Mouse (Mus musculus) neural tube, embryonic 15.5 days (tissue): Measurements from ENCODE around the gene Vwa3b. TPM values are rescaled to one million over a fixed set of nuclear protein-coding genes. Genes with fewer than 3 reads are reported as not detected.
A peak's percentile ranks its signal among the peaks of the same experiment; 100 is the strongest.

Source experiments
- ATAC-seq: fragments of 200-750 bp; cut with Nextera tagmentation; 2 replicates; pipeline ENCODE4 v1.8.0; 2017; ENCODE audit warnings: mild to moderate bottlenecking, moderate TSS enrichment, moderate library complexity; ENCODE audit not compliant: low FRiP score
- H3K27ac ChIP-seq: fragments of 300-500 bp; sonication (generic); replicated peaks from 2 replicates; pipeline ENCODE4 v1.5.1; 2015; ENCODE audit warnings: mild to moderate bottlenecking, inconsistent platforms
- H3K27me3 ChIP-seq: fragments of 300-500 bp; sonication (generic); replicated peaks from 2 replicates; pipeline ENCODE4 v1.6.1; 2015; ENCODE audit warnings: inconsistent platforms
- H3K36me3 ChIP-seq: fragments of 300-500 bp; sonication (generic); 2 replicates; pipeline ENCODE4 v1.6.1; 2015; ENCODE audit warnings: inconsistent platforms
- H3K4me1 ChIP-seq: fragments of 300-500 bp; sonication (generic); 2 replicates; pipeline ENCODE4 v1.6.1; 2015; ENCODE audit warnings: inconsistent platforms
- H3K4me2 ChIP-seq: fragments of 300-500 bp; sonication (generic); 2 replicates; pipeline ENCODE4 v1.6.1; 2015; ENCODE audit warnings: inconsistent platforms, mild to moderate bottlenecking, moderate library complexity
- H3K4me3 ChIP-seq: fragments of 300-500 bp; sonication (generic); replicated peaks from 2 replicates; pipeline ENCODE4 v1.5.1; 2015; ENCODE audit warnings: mild to moderate bottlenecking, inconsistent platforms
- H3K9ac ChIP-seq: fragments of 300-500 bp; sonication (generic); replicated peaks from 2 replicates; pipeline ENCODE4 v1.6.1; 2015; ENCODE audit warnings: mild to moderate bottlenecking, inconsistent platforms
- H3K9me3 ChIP-seq: fragments of 300-500 bp; sonication (generic); replicated peaks from 2 replicates; pipeline ENCODE4 v1.6.1; 2016; ENCODE audit warnings: inconsistent platforms
- WGBS: fragments of 180-500 bp; shearing (Covaris S2); methylation state at CpG from one replicate; pipeline ENCODE4 v1.1.7; 2015; ENCODE audit warnings: mixed read lengths; 5-methylcytosine and 5-hydroxymethylcytosine counted together
- polyA plus RNA-seq: library from polyadenylated mRNA; unstranded; fragments of >200 nt; fragmentation: Nextera tagmentation; extraction: Ambion mirVana; gene quantifications from 2 replicates; pipeline ENCODE4 v1.2.1, GENCODE M21; 2015

Vwa3b gene
- polyA plus RNA-seq, 1 experiment from 2014 or later = 0.38 TPM

GRCm38 (mm10) chr1:37077955-37078549, 51.7 kb downstream of the Vwa3b start:
- no peak overlapping the region for H3K9ac ChIP-seq
- WGBS = 62% methylated on average over 14 of the region's 14 CpGs
- no peaks in the 10 kb centered on the region for H3K9me3 ChIP-seq
- H3K27me3 ChIP-seq = no peaks in the 10 kb centered on the region
- H3K4me1 ChIP-seq = peaks cover 11% of the 10 kb centered on the region; the same call in 1 of the 2 replicates
- H3K4me2 ChIP-seq = no peak overlapping the region
- H3K36me3 ChIP-seq = no peaks in the 10 kb centered on the region
- no peak overlapping the region for H3K4me3 ChIP-seq
- no peak overlapping the region for H3K27ac ChIP-seq
- ATAC-seq = no peak

DNA sequence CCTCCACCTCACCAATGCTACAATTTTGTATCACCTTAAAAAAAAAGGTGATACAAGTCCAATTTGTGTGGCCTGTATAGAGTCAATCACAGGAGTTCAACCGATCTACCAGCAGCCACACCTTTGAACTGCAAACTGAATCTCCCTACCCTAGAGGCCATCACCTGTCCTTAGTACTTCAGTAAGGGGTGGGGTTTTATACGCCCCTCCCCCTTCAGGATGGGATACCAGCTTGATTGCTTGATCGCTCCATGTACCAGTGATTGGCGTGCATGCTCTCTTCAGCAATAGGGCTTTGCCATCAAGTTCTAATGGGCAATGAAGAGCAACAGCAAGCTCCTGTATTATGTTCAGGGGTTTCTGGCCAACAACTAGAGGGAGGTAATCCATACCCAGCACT, 54.0 kb downstream of the Vwa3b start:
- Histone ChIP-seq H3K27me3 (no peaks in the 10 kb centered on the region), H3K4me2 (no peak overlapping the region), H3K9me3 (no peaks in the 10 kb centered on the region), H3K4me1 (peaks cover 11% of the 10 kb centered on the region; the same call in 1 of the 2 replicates), H3K4me3 (no peak overlapping the region), H3K9ac (no peak overlapping the region), H3K36me3 (no peaks in the 10 kb centered on the region), H3K27ac (no peak overlapping the region)
- 91% methylated on average over 4 of the region's 4 CpGs for WGBS
- no peak for ATAC-seq

DNA sequence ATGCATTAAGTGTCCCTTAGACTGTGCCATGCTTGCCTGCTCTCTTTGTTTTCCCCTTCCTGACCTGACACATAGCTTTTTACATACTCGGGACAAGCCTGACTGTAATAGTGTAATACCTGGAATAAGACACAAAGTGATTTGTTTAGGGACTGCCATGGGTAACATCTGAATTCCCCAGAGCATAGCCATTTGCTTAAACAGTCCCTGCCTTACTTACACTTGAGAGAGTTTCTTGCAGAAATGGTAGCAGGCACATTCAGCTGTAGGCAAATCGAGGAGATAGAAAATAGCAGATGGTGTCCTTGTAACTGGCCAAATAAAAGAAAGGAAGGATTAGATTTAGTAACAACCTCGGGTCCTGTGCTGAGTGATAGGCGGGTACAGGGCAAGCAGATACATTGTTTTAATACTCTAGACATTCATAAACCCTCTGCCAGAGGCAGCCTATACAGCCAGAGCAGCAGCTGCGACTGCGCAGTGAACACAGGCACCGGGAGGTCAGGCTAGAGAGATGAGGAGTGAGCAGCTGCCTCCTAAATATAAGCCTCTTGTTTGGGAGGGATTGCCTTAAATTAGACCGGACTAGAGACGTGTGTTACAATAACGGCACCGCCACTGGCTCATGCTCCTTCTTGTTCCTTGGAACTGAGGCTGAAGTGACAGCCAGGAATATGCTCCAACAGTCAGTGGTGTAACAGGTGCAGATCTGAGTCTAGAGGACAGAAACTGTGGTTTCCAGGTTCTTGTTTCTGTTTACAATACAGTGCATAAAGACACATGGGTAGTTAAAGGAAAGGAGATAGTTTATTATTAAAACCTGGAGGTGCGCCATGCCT, 55.2 kb downstream of the Vwa3b start:
- peak overlapping the region; percentile 14 for H3K4me2 ChIP-seq
- H3K36me3 ChIP-seq = no peaks in the 10 kb centered on the region
- peaks cover 11% of the 10 kb centered on the region; the same call in 1 of the 2 replicates for H3K4me1 ChIP-seq
- H3K4me3 ChIP-seq = no peak overlapping the region
- H3K27me3 ChIP-seq = no peaks in the 10 kb centered on the region
- 36% methylated on average over 12 of the region's 12 CpGs for WGBS
- ATAC-seq = no peak
- H3K9me3 ChIP-seq = no peaks in the 10 kb centered on the region
- H3K27ac ChIP-seq = 0 out of 2 replicates have a peak overlapping the region, but pooled peaks have one; percentile 28
- no peak overlapping the region for H3K9ac ChIP-seq

DNA sequence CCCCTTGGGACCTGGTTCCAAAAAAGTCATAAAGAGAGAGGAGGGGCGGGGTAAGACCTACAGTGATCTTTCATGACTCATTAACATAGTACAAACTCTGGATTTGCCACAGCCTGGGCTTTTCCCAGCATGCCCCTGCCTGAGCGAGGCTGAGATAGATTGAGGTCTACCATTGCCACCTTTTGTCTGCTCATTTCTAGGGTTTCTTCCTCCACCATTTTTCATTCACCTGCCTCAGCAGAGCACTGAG, 55.7 kb downstream of the Vwa3b start:
- Histone ChIP-seq H3K4me2 (no peak overlapping the region), H3K4me1 (peaks cover 11% of the 10 kb centered on the region; the same call in 1 of the 2 replicates), H3K4me3 (no peak overlapping the region), H3K9me3 (no peaks in the 10 kb centered on the region), H3K27me3 (no peaks in the 10 kb centered on the region), H3K9ac (no peak overlapping the region), H3K36me3 (no peaks in the 10 kb centered on the region), H3K27ac (no peak overlapping the region)
- WGBS = 92% methylated on average over 2 of the region's 2 CpGs
- ATAC-seq = no peak

GRCm38 (mm10) chr1:37084075-37084474, 57.7 kb downstream of the Vwa3b start:
- no peak overlapping the region for H3K9ac ChIP-seq
- no peaks in the 10 kb centered on the region for H3K36me3 ChIP-seq
- H3K9me3 ChIP-seq = no peaks in the 10 kb centered on the region
- no peak overlapping the region for H3K27ac ChIP-seq
- H3K4me2 ChIP-seq = no peak overlapping the region
- no peaks in the 10 kb centered on the region for H3K27me3 ChIP-seq
- peaks cover 11% of the 10 kb centered on the region; the same call in 1 of the 2 replicates for H3K4me1 ChIP-seq
- no peak for ATAC-seq
- WGBS = 93% methylated on average over 2 of the region's 2 CpGs
- H3K4me3 ChIP-seq = no peak overlapping the region

GRCm38 (mm10) chr1:37085171-37085570, 58.8 kb downstream of the Vwa3b start:
- Histone ChIP-seq H3K27me3 (no peaks in the 10 kb centered on the region), H3K4me1 (peaks cover 11% of the 10 kb centered on the region; the same call in 1 of the 2 replicates), H3K27ac (no peak overlapping the region), H3K4me3 (no peak overlapping the region), H3K36me3 (no peaks in the 10 kb centered on the region), H3K4me2 (no peak overlapping the region), H3K9ac (no peak overlapping the region), H3K9me3 (no peaks in the 10 kb centered on the region)
- no peak for ATAC-seq
- 48% methylated on average over 7 of the region's 7 CpGs for WGBS

DNA sequence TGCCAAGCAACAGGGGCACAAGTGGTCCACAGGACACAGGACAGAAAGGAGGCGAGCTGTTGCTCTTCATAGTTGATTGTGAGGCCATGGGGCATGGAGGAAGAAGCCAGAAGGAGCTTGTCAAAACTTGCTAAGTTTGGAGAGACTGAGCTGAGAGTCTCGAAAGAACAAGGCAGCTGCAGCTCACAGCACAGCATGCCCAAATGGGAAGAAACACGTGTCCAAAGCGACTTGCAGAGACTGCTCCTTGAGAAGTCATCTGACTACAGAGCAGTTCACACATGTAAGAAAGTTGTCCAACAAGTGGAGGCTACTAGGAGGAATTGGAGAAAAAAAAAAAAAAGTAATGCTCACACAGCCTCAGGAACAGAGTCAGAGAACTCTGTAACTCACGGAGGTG, 62.8 kb downstream of the Vwa3b start:
- Histone ChIP-seq H3K4me2 (no peak overlapping the region), H3K27me3 (no peaks in the 10 kb centered on the region), H3K36me3 (no peaks in the 10 kb centered on the region), H3K9ac (no peak overlapping the region), H3K4me3 (no peak overlapping the region), H3K9me3 (no peaks in the 10 kb centered on the region), H3K27ac (no peak overlapping the region), H3K4me1 (no peaks in the 10 kb centered on the region)
- ATAC-seq = no peak
- 76% methylated on average over 5 of the region's 5 CpGs for WGBS

- Histone ChIP-seq H3K27ac (peak overlapping the region; percentile 54), H3K4me3 (no peak overlapping the region), H3K9ac (no peak overlapping the region), H3K27me3 (no peaks in the 10 kb centered on the region), H3K9me3 (no peaks in the 10 kb centered on the region), H3K4me2 (peak overlapping the region; percentile 11), H3K4me1 (peaks cover 13% of the 10 kb centered on the region), H3K36me3 (no peaks in the 10 kb centered on the region)
- ATAC-seq = peak; percentile 73
- 44% methylated on average over 17 of the region's 17 CpGs for WGBS
These were observed 71.1 kb downstream of the Vwa3b start for GRCm38 (mm10) chr1:37097382-37098093.

- Histone ChIP-seq H3K9ac (no peak overlapping the region), H3K36me3 (no peaks in the 10 kb centered on the region), H3K27ac (peak overlapping the region; percentile 54), H3K4me2 (no peak overlapping the region), H3K4me1 (peaks cover 13% of the 10 kb centered on the region), H3K27me3 (no peaks in the 10 kb centered on the region), H3K9me3 (no peaks in the 10 kb centered on the region), H3K4me3 (no peak overlapping the region)
- 76% methylated on average over 4 of the region's 4 CpGs for WGBS
- ATAC-seq = no peak; the same call in 1 of the 2 replicates
These were observed 71.7 kb downstream of the Vwa3b start for GRCm38 (mm10) chr1:37098094-37098555.

DNA sequence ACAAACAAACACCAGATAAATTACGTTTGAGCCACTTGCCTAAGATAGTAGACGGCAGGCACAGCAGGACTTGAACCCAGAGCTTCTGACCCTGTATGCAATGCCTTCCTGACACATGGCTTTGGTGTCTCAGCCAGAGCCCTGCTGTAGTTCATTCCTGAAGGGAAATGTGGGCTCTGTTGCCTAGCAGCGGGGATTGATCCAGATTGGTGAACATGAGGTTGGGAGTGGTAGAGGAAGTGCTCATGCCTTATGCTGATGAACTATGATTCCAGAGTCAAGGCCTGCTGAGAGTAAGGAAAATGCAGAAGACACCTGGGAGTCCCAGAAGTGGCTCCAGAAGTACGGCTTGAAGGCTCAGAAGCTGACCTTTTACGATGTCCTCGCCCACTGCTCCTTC, 74.0 kb downstream of the Vwa3b start:
- Histone ChIP-seq H3K27ac (no peak overlapping the region), H3K9me3 (no peaks in the 10 kb centered on the region), H3K27me3 (no peaks in the 10 kb centered on the region), H3K9ac (no peak overlapping the region), H3K4me3 (no peak overlapping the region), H3K4me2 (no peak overlapping the region), H3K36me3 (no peaks in the 10 kb centered on the region), H3K4me1 (peaks cover 19% of the 10 kb centered on the region)
- 92% methylated on average over 6 of the region's 6 CpGs for WGBS
- no peak for ATAC-seq

DNA sequence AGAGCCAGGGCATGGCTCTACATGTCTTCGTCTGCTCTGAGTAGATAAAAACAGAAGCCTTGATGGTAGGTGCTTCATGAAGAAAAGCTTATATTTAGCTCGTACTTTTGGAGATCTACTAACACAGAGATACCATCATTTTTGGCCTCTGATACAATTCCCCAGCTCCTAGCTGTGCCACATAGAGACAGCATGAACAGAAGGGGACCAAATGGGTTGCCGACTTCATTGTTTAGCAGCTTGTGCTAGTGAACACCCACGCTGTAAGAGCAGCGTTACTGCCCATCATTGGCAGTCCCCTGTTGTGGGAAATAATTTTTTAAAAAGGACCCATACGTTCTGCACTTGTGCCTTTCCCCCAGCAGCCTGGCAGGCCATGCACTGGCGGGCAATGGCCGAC, 74.6 kb downstream of the Vwa3b start:
- Histone ChIP-seq H3K36me3 (no peaks in the 10 kb centered on the region), H3K4me2 (no peak overlapping the region), H3K4me1 (peaks cover 19% of the 10 kb centered on the region), H3K4me3 (no peak overlapping the region), H3K9me3 (no peaks in the 10 kb centered on the region), H3K9ac (no peak overlapping the region), H3K27me3 (no peaks in the 10 kb centered on the region), H3K27ac (no peak overlapping the region)
- WGBS = 76% methylated on average over 8 of the region's 8 CpGs
- no peak for ATAC-seq

DNA sequence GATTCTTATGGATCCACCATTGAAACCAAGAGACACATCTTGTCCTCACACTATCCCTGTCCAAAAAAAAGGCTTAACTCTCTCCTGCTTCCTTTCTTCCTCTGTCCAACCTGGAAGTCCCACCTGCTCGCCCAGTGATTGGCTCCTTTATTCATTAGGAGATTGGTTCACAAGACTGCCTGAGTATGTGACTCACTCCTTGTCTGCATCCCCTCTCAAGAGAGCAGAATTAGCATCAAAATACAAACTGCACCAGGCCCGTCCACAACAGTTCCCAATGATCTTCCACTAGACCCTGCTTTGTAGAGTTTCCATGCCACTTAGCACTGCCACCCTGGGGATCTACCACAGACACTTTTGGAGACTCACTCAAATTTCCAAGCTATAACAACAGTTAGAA, 75.3 kb downstream of the Vwa3b start:
- 57% methylated on average over 2 of the region's 2 CpGs for WGBS
- H3K4me1 ChIP-seq = peaks cover 19% of the 10 kb centered on the region
- H3K4me3 ChIP-seq = no peak overlapping the region
- H3K27ac ChIP-seq = no peak overlapping the region
- no peak overlapping the region for H3K4me2 ChIP-seq
- no peak overlapping the region for H3K9ac ChIP-seq
- no peaks in the 10 kb centered on the region for H3K27me3 ChIP-seq
- ATAC-seq = no peak
- H3K36me3 ChIP-seq = no peaks in the 10 kb centered on the region
- no peaks in the 10 kb centered on the region for H3K9me3 ChIP-seq
